Mouse (Mus musculus): ENCODE results near the gene Galnt4. TPM values are rescaled to one million over a fixed set of nuclear protein-coding genes. Genes with fewer than 3 reads are reported as not detected.

The Galnt4 gene
- polyA plus RNA-seq, 1 experiment from 2014 or later: 5.0 TPM

DNA sequence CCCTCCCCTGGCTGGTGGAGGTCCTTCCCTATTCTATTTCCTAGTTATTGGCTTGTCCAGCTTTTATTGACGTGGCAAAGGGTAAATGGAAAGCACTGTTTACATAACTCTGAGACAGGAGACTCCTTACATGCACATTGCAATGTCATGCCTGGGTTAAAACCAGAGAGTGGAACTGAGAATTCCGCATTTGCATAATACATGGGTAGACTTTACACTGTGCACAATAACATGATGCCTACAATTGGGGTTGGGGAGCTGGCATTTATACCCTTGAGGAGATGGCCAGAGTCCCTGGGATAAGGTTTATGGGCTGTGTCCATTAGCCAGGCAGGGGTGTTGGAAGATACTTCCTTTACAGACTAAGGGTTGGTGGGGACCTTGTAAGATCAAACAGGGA, 14.6 kb upstream of the Galnt4 start:
- Histone ChIP-seq H3K4me1 (no peaks in the 10 kb centered on the region), H3K9me3 (no peaks in the 10 kb centered on the region; the same call in 1 of the 2 replicates), H3K4me3 (no peak overlapping the region), H3K36me3 (replicated peaks) (no peaks in the 10 kb centered on the region), H3K27me3 (ENCODE audit: poor library complexity, severe bottlenecking) (no peaks in the 10 kb centered on the region), H3K27ac (no peak overlapping the region)
- 89% methylated on average over 2 of the region's 2 CpGs for WGBS
- DNase-seq (ENCODE audit: extremely low spot score, low spot score): no peak

- no peak overlapping the region for H3K4me3 ChIP-seq
- no peaks in the 10 kb centered on the region; the same call in 1 of the 2 replicates for H3K9me3 ChIP-seq
- no peaks in the 10 kb centered on the region for H3K27me3 ChIP-seq (ENCODE audit: poor library complexity, severe bottlenecking)
- H3K27ac ChIP-seq: no peak overlapping the region
- no peaks in the 10 kb centered on the region for H3K4me1 ChIP-seq
- no peaks in the 10 kb centered on the region for H3K36me3 ChIP-seq (replicated peaks)
- no peak for DNase-seq (ENCODE audit: extremely low spot score, low spot score)
- 69% methylated on average over 2 of the region's 2 CpGs for WGBS
Measured at GRCm38 (mm10) chr10:99095114-99095513, 12.8 kb upstream of the Galnt4 start.

GRCm38 (mm10) chr10:99097374-99097773, 10.6 kb upstream of the Galnt4 start:
- Histone ChIP-seq H3K36me3 (replicated peaks) (no peaks in the 10 kb centered on the region), H3K4me3 (no peak overlapping the region), H3K9me3 (no peaks in the 10 kb centered on the region; the same call in 1 of the 2 replicates), H3K4me1 (no peaks in the 10 kb centered on the region), H3K27me3 (ENCODE audit: poor library complexity, severe bottlenecking) (no peaks in the 10 kb centered on the region), H3K27ac (no peak overlapping the region)
- no peak for DNase-seq (ENCODE audit: extremely low spot score, low spot score)
- 78% methylated on average over 10 of the region's 10 CpGs for WGBS

DNA sequence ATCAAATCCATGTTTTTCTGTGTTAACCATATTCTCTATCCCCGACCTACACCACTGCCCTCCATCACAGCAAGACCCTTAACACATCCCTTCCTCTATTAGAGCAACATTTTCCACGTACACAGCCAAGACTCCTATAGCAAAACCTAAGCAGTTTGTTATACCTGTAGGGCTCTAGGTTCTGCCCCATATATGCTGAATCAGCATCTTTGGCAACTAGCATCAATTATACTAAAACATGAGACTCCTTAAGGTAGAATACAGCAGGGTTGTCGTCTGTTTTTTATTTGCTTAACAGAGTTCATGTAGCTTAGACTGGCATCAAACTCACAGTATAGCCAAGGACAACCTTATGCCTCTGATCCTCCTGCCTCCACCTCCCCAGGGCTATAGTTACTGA, 2.4 kb upstream of the Galnt4 start:
- H3K4me1 ChIP-seq: peaks cover 26% of the 10 kb centered on the region
- no peak for DNase-seq (ENCODE audit: extremely low spot score, low spot score)
- no peaks in the 10 kb centered on the region for H3K27me3 ChIP-seq (ENCODE audit: poor library complexity, severe bottlenecking)
- 0 out of 2 replicates have a peak overlapping the region, but pooled peaks have one; percentile 93 for H3K4me3 ChIP-seq
- no peak overlapping the region for H3K27ac ChIP-seq
- H3K9me3 ChIP-seq: peaks cover 6% of the 10 kb centered on the region
- 85% methylated on average over 3 of the region's 3 CpGs for WGBS
- peaks cover 27% of the 10 kb centered on the region for H3K36me3 ChIP-seq (replicated peaks)

DNA sequence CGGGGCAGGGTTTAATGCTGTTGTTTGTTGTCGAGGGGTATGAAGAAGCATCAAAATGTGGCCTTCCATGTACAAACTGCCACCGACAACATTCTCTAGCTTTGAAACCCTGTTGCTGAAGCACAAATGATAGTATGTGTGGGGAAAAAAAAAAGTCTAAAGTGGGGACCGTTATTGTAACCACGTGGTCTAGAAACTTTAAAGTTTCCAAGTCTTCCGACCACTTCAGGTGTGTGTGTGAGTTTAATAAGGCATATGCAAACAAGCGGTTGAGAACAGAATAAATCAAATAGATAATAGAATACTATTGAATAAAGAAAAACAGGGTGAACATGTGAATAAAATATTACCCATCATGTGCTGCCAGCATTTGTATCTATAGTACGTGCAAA, 1.7 kb upstream of the Galnt4 start:
- peaks cover 30% of the 10 kb centered on the region for H3K4me1 ChIP-seq
- WGBS: 41% methylated on average over 8 of the region's 8 CpGs
- no peaks in the 10 kb centered on the region for H3K27me3 ChIP-seq (ENCODE audit: poor library complexity, severe bottlenecking)
- peaks cover 35% of the 10 kb centered on the region for H3K36me3 ChIP-seq (replicated peaks)
- DNase-seq (ENCODE audit: extremely low spot score, low spot score): no peak
- H3K27ac ChIP-seq: peak overlapping the region; percentile 96
- peaks cover 6% of the 10 kb centered on the region for H3K9me3 ChIP-seq
- peak overlapping the region; percentile 93 for H3K4me3 ChIP-seq

DNA sequence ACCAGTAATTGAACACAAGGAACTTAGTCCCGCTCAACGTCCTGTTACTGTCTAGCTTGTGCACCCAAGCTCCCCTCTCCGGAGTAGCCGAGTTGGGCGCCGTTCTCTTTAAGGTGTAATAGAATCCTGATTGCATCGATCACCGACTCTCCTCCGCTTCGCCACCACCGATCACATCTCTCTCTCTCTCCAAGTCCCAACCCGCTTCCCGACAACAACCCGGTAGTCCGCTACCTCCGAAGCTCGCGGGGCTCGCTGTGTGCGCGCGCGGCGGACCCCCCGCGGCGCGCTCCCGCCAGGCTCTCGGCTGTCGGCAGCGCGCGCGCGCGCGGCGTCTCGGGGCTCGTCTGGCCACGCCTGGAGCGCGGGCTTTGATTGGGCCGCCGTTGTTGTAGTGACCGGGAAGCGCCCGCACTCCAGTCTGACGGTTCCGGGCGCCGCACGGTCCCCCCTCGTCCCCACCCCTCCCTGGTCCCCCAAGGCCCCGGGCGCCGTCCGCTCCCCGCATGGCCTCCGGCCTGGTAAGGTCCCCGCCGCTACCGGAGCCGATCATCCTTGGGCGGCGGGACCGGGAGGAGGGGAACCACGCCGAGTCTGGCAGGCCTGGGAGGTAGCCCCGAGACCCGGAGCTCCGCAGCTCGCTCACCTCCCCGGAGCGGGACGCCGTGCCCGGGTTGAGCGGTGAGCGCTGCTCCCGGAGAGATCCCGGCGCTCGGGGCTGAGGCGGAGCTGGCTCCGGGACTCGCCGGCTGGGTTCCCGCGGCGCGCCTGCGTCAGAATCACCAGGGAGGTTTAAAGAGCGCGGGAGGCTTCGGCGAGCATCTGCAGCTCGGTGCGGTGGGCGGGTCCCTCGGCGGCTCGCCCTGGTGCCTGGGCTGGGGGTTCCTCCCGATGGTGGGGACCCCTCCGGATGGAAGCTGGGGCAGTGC, 992 bp upstream of the Galnt4 start, which contains the start of gene Poc1b:
Gene Poc1b, plus strand, starts transcription at position 334 of the 929 bp plus-strand sequence.
- DNase-seq (ENCODE audit: extremely low spot score, low spot score): peak; percentile 91
- WGBS: under 1% methylated on average over 104 of the region's 106 CpGs
- Histone ChIP-seq H3K4me1 (peaks cover 31% of the 10 kb centered on the region), H3K4me3 (peak within 1 kb of the TSS; percentile 93), H3K27me3 (ENCODE audit: poor library complexity, severe bottlenecking) (no peaks in the 10 kb centered on the region), H3K27ac (peak within 1 kb of the TSS; percentile 96), H3K36me3 (replicated peaks) (peaks cover 39% of the 10 kb centered on the region), H3K9me3 (peaks cover 6% of the 10 kb centered on the region)

GRCm38 (mm10) chr10:99108431-99108982, 548 bp downstream of the Galnt4 start:
- 36% methylated on average over 12 of the region's 12 CpGs for WGBS
- H3K27ac ChIP-seq: peak overlapping the region; percentile 96
- DNase-seq (ENCODE audit: extremely low spot score, low spot score): peak; percentile 24

DNA sequence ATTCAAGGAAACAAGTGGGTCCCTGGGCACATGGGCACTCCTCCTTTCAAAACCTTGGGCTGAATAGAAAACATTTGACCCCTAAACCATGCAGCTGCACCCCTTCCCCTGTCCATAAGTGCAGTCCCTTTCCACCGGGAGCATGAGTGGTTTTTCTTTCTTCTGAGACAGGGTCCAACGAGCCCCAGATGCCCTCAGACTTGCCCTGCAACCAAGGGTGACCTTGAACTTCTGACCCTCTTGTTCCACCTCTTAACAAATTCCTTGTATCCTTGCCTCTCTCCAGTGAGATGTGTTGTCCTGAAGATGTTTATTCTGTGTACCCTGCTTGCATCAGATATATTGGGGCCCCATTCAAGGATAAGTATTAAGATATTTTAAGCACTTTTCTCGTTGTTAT, 5.6 kb downstream of the Galnt4 start:
- no peak for DNase-seq (ENCODE audit: extremely low spot score, low spot score)
- Histone ChIP-seq H3K4me3 (no peak overlapping the region), H3K36me3 (replicated peaks) (peaks cover 34% of the 10 kb centered on the region), H3K27ac (no peak overlapping the region), H3K4me1 (peaks cover 39% of the 10 kb centered on the region), H3K27me3 (ENCODE audit: poor library complexity, severe bottlenecking) (no peaks in the 10 kb centered on the region), H3K9me3 (peaks cover 6% of the 10 kb centered on the region)
- 67% methylated on average over 3 of the region's 3 CpGs for WGBS

More at GRCm38 (mm10) chr10:99108431-99108982, 548 bp downstream of the Galnt4 start:
- peaks cover 37% of the 10 kb centered on the region for H3K4me1 ChIP-seq
- peak overlapping the region; percentile 93 for H3K4me3 ChIP-seq
- peaks cover 38% of the 10 kb centered on the region for H3K36me3 ChIP-seq (replicated peaks)
- H3K9me3 ChIP-seq: peaks cover 6% of the 10 kb centered on the region
- no peaks in the 10 kb centered on the region for H3K27me3 ChIP-seq (ENCODE audit: poor library complexity, severe bottlenecking)

- Histone ChIP-seq H3K27me3 (ENCODE audit: poor library complexity, severe bottlenecking) (no peaks in the 10 kb centered on the region), H3K9me3 (peaks cover 4% of the 10 kb centered on the region), H3K4me3 (no peak overlapping the region), H3K27ac (no peak overlapping the region), H3K4me1 (peaks cover 33% of the 10 kb centered on the region), H3K36me3 (replicated peaks) (peaks cover 31% of the 10 kb centered on the region)
- 87% methylated on average over 8 of the region's 8 CpGs for WGBS
- DNase-seq (ENCODE audit: extremely low spot score, low spot score): no peak
Measured at GRCm38 (mm10) chr10:99114295-99114694, 6.3 kb downstream of the Galnt4 start.

GRCm38 (mm10) chr10:99115471-99116236, 7.7 kb downstream of the Galnt4 start:
- no peaks in the 10 kb centered on the region for H3K27me3 ChIP-seq (ENCODE audit: poor library complexity, severe bottlenecking)
- no peak for DNase-seq (ENCODE audit: extremely low spot score, low spot score)
- H3K27ac ChIP-seq: no peak overlapping the region
- peaks cover 32% of the 10 kb centered on the region for H3K4me1 ChIP-seq
- peaks cover 17% of the 10 kb centered on the region for H3K36me3 ChIP-seq (replicated peaks)
- no peaks in the 10 kb centered on the region for H3K9me3 ChIP-seq
- H3K4me3 ChIP-seq: no peak overlapping the region
- 64% methylated on average over 18 of the region's 18 CpGs for WGBS

DNA sequence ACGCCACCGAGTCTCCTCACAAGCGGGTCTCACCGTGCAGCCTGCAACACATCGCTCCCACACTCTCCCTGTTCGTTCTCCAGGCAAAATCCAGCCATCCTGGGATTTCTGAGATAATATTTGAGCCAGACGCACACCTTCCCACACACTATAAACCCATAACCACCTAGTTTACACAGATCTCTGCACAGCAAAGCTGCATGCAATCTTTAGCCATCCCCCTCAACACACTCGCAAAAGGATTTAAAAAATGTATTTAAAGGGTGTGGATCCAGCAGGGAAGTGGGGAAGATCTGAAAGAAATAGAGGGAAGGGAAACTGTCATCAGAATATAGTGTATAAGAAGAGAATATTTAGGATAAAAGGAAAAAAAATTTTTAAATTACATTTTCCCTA, 8.3 kb downstream of the Galnt4 start:
- no peak for DNase-seq (ENCODE audit: extremely low spot score, low spot score)
- Histone ChIP-seq H3K27ac (no peak overlapping the region), H3K9me3 (no peaks in the 10 kb centered on the region), H3K4me1 (peaks cover 28% of the 10 kb centered on the region), H3K36me3 (replicated peaks) (peaks cover 11% of the 10 kb centered on the region), H3K27me3 (ENCODE audit: poor library complexity, severe bottlenecking) (no peaks in the 10 kb centered on the region), H3K4me3 (no peak overlapping the region)
- 73% methylated on average over 8 of the region's 8 CpGs for WGBS

All from forebrain, embryonic 10.5 days (tissue).